Mouse (Mus musculus) embryonic facial prominence, embryonic 10.5 days (tissue): ENCODE measurements around the gene Tpcn2. TPM values are rescaled to one million over a fixed set of nuclear protein-coding genes. Genes with fewer than 3 reads are reported as not detected.

Experiments used
- DNase-seq: peaks from one replicate; pipeline ENCODE4 v3.0.0-alpha.2; 2017; ENCODE audit warnings: low spot score
- H3K27ac ChIP-seq: fragments of 300-500 bp; sonication (generic); replicated peaks from 2 replicates; pipeline ENCODE4 v1.5.1; 2016; ENCODE audit warnings: mild to moderate bottlenecking
- H3K27me3 ChIP-seq: fragments of 300-500 bp; sonication (generic); replicated peaks from 2 replicates; pipeline ENCODE4 v1.6.1; 2016; ENCODE audit warnings: low read depth, mild to moderate bottlenecking; ENCODE audit not compliant: poor library complexity, severe bottlenecking
- H3K36me3 ChIP-seq: fragments of 300-500 bp; sonication (generic); replicated peaks from 2 replicates; pipeline ENCODE4 v1.6.1; 2016; ENCODE audit warnings: mild to moderate bottlenecking, moderate library complexity
- H3K4me1 ChIP-seq: fragments of 300-500 bp; sonication (generic); 2 replicates; pipeline ENCODE4 v1.6.1; 2016
- H3K4me3 ChIP-seq: fragments of 300-500 bp; sonication (generic); 2 replicates; pipeline ENCODE4 v1.5.1; 2016; ENCODE audit warnings: mild to moderate bottlenecking, moderate library complexity
- H3K9me3 ChIP-seq: fragments of 300-500 bp; sonication (generic); 2 replicates; pipeline ENCODE4 v1.6.1; 2016; ENCODE audit warnings: mild to moderate bottlenecking
- WGBS: fragments of 180-500 bp; shearing (Covaris S2); methylation state at CpG from one replicate; pipeline ENCODE4 v1.1.7; 2016; 5-methylcytosine and 5-hydroxymethylcytosine counted together
- polyA plus RNA-seq: library from polyadenylated mRNA; unstranded; fragments of >200 nt; fragmentation: Nextera tagmentation; extraction: Ambion mirVana; gene quantifications from 2 replicates; pipeline ENCODE4 v1.2.1, GENCODE M21; 2016

Tpcn2 gene
- polyA plus RNA-seq, 1 experiment from 2014 or later = 6.5 TPM

- Histone ChIP-seq H3K27me3 (no peaks in the 10 kb centered on the region), H3K4me1 (peaks cover 5% of the 10 kb centered on the region; the same call in 1 of the 2 replicates), H3K36me3 (peaks cover 24% of the 10 kb centered on the region), H3K27ac (no peak overlapping the region), H3K4me3 (no peak overlapping the region), H3K9me3 (no peaks in the 10 kb centered on the region)
- WGBS = 69% methylated on average over 3 of the region's 3 CpGs
- DNase-seq = no peak
These were observed 29.7 kb downstream of the Tpcn2 start for GRCm38 (mm10) chr7:145253986-145254630.

- H3K9me3 ChIP-seq = no peaks in the 10 kb centered on the region
- no peak overlapping the region for H3K27ac ChIP-seq
- peak; percentile 81 for DNase-seq
- 25% methylated on average over 8 of the region's 8 CpGs for WGBS
- H3K36me3 ChIP-seq = peaks cover 17% of the 10 kb centered on the region
- H3K27me3 ChIP-seq = no peaks in the 10 kb centered on the region
- H3K4me1 ChIP-seq = peaks cover 5% of the 10 kb centered on the region; the same call in 1 of the 2 replicates
- H3K4me3 ChIP-seq = no peak overlapping the region
These were observed 30.9 kb downstream of the Tpcn2 start for GRCm38 (mm10) chr7:145252715-145253476.

DNA sequence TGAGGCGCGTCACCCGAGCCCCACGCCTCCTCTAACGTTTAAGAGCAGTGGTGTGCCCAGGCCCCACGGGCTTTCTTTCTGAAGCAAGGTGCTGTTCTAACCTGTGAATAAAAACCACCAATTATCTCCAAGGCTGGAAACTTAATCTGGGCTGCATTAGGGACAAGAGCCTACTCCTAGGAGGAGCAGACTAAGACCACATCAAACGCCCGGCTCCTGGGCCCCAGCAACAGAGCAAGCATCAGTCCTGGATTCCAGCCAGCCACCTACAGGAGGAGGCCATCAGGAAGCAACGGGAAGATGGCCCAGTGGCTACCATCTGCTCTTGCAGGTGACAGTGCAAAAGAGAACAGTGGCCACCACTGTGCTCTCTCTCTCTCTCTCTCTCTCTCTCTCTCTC, 33.6 kb downstream of the Tpcn2 start:
- H3K4me3 ChIP-seq = no peak overlapping the region
- 78% methylated on average over 9 of the region's 9 CpGs for WGBS
- H3K27ac ChIP-seq = no peak overlapping the region; the same call in 1 of the 2 replicates
- H3K4me1 ChIP-seq = peaks cover 5% of the 10 kb centered on the region; the same call in 1 of the 2 replicates
- DNase-seq = no peak
- no peaks in the 10 kb centered on the region; the same call in 1 of the 2 replicates for H3K36me3 ChIP-seq
- H3K27me3 ChIP-seq = no peaks in the 10 kb centered on the region
- no peaks in the 10 kb centered on the region for H3K9me3 ChIP-seq

GRCm38 (mm10) chr7:145248911-145249310, 34.9 kb downstream of the Tpcn2 start:
- peaks cover 8% of the 10 kb centered on the region; the same call in 1 of the 2 replicates for H3K27me3 ChIP-seq

DNA sequence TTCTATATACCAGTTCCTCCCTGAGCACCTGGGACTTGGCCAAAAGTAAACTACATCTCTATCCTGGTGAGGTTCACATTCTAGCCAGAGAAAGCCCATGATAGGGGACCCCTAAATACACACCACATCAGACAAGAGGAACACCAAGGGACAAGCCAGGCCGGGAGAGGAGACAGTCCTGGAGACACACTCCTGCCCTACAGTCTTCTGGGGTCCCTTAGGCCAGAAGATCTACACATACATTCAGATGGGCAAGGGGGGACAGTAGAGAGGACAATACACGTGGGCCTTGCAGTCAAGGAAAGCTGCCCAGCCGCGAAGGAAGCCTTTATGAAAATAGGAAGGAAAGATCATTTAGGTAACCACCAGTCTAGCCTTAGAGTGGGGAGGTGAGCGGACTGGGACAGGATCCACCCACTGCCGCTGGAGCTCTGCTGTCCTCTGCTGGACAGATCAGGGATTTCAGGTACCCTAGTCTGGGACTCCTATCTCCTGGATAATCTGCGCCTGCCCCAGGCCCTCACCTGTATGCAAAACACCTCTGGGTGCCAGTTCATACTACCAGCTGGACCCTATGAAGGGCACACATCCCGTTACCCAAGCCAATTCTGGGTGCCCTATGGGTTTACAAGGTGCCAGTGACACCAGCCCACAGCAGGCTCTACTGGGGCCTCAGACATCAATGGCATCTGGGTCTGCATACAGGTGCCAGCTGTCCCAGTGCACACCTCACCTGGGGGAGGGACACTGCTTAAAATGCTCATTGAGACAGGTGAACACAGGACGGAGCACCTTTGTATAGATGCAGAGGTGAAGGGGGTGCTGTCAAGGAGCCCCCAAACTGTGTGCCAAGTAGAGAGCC, 40.7 kb downstream of the Tpcn2 start:
- Histone ChIP-seq H3K4me1 (peaks cover 13% of the 10 kb centered on the region), H3K27me3 (peaks cover 24% of the 10 kb centered on the region), H3K9me3 (no peaks in the 10 kb centered on the region), H3K36me3 (no peaks in the 10 kb centered on the region), H3K4me3 (no peak overlapping the region; the same call in 1 of the 2 replicates), H3K27ac (peak overlapping the region; percentile 40; the same call in 1 of the 2 replicates)
- WGBS = 13% methylated on average over 9 of the region's 9 CpGs
- DNase-seq = peak; percentile 84

More at GRCm38 (mm10) chr7:145248911-145249310, 34.9 kb downstream of the Tpcn2 start:
- whole genome bisulfite sequencing = 88% methylated on average over 2 of the region's 2 CpGs
- no peak overlapping the region for H3K4me3 ChIP-seq
- no peak overlapping the region; the same call in 1 of the 2 replicates for H3K27ac ChIP-seq
- DNase-seq = no peak
- no peaks in the 10 kb centered on the region for H3K36me3 ChIP-seq
- no peaks in the 10 kb centered on the region for H3K9me3 ChIP-seq
- peaks cover 5% of the 10 kb centered on the region; the same call in 1 of the 2 replicates for H3K4me1 ChIP-seq

DNA sequence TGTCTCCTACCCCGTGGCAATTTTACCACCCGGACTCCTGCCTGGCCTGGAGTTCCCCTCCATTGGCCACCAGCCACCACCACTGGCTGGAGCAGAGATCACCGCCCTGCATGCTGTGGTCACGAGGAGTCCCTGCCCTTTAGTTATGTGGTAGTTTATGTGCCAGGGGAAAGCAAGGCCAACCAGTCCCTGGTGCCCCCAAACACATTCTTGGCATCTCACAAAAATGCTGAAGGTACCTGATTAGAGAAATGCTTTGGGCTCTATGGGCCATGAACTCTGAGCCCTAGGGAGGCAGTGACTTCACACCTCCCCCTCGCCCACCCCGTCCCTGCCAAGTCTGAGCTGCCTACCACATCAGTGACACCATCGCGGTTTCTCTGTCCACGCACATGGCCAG, 41.8 kb downstream of the Tpcn2 start:
- Histone ChIP-seq H3K4me3 (no peak overlapping the region), H3K27me3 (peaks cover 24% of the 10 kb centered on the region), H3K27ac (no peak overlapping the region), H3K4me1 (peaks cover 13% of the 10 kb centered on the region), H3K36me3 (no peaks in the 10 kb centered on the region), H3K9me3 (no peaks in the 10 kb centered on the region)
- DNase-seq = no peak
- 84% methylated on average over 9 of the region's 9 CpGs for WGBS

GRCm38 (mm10) chr7:145240929-145241328, 42.9 kb downstream of the Tpcn2 start:
- Histone ChIP-seq H3K36me3 (no peaks in the 10 kb centered on the region), H3K4me3 (no peak overlapping the region), H3K4me1 (peaks cover 13% of the 10 kb centered on the region), H3K9me3 (no peaks in the 10 kb centered on the region), H3K27me3 (peaks cover 24% of the 10 kb centered on the region), H3K27ac (no peak overlapping the region)
- DNase-seq = no peak
- WGBS = 85% methylated on average over 4 of the region's 4 CpGs

DNA sequence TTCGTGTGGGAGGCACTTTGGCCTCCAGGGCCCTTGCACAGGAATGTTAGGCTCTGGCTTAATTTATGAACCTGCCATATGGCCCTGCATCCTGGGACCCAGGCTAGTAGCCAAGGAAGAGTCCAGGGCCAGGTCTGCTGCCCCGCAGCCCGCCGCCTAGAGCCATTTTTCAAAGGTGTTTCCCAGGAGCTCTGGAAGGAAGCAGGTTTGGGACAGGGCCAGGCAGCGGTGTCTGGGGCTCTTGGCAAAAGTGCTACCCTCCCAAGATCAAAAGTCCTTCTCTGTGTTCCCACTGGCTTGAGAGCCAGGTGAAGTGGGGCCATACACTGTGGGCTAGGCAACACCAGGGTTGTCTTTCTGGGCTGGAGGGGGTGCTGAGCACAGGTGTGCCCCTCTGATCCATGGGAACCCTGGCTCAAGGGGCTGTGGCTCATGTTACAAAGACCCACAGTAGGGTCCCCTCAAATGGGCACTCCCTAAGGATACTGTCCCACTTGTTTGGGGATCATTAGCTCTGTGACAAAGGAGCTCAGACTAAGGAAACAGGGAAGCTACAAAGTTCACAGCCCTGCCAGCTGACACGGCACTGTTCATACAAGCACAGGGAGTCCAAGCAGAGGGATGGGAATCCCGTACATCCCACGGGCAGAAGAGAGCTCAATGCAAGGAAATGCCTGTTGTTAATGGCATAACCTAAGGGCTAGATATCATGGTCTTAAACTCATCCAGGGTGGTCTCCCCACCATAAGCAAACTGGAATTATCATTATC, 43.9 kb downstream of the Tpcn2 start:
- 78% methylated on average over 8 of the region's 8 CpGs for WGBS

DNA sequence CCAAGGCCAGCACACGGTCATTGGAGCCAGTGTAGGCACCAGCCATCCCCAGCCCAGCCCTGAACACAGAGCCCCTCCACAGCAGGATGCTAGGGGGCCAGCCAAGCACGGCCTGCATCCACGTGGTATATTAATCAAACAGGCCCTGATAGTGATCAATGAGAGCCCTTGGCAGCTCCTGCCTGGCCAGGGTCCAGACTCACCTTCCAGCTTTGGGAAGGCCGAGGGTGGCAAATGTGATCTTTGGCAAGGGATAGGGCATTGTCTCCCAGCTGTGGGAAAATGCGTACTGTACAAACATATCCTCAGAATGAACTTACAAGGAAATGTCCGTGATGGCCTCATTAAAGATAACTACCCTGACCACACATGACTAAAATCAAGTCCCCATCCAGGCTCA, 44.7 kb downstream of the Tpcn2 start:
- Histone ChIP-seq H3K27me3 (peaks cover 18% of the 10 kb centered on the region), H3K27ac (peak overlapping the region; percentile 12; the same call in 1 of the 2 replicates), H3K9me3 (no peaks in the 10 kb centered on the region), H3K36me3 (no peaks in the 10 kb centered on the region), H3K4me1 (peaks cover 13% of the 10 kb centered on the region), H3K4me3 (no peak overlapping the region)
- DNase-seq = no peak
- WGBS = 70% methylated on average over 6 of the region's 6 CpGs

More for the DNA sequence above, 43.9 kb downstream of the Tpcn2 start:
- H3K4me1 ChIP-seq = peaks cover 13% of the 10 kb centered on the region
- H3K9me3 ChIP-seq = no peaks in the 10 kb centered on the region
- H3K4me3 ChIP-seq = no peak overlapping the region
- no peaks in the 10 kb centered on the region for H3K36me3 ChIP-seq
- H3K27ac ChIP-seq = 0 out of 2 replicates have a peak overlapping the region, but pooled peaks have one; percentile 20
- DNase-seq = no peak
- peaks cover 24% of the 10 kb centered on the region for H3K27me3 ChIP-seq

GRCm38 (mm10) chr7:145234841-145235790, 48.7 kb downstream of the Tpcn2 start:
- peaks cover 13% of the 10 kb centered on the region for H3K4me1 ChIP-seq
- no peak overlapping the region for H3K4me3 ChIP-seq
- H3K27ac ChIP-seq = no peak overlapping the region
- H3K27me3 ChIP-seq = no peaks in the 10 kb centered on the region; the same call in 1 of the 2 replicates
- no peaks in the 10 kb centered on the region for H3K9me3 ChIP-seq
- whole genome bisulfite sequencing = 88% methylated on average over 10 of the region's 10 CpGs
- DNase-seq = no peak
- H3K36me3 ChIP-seq = no peaks in the 10 kb centered on the region

DNA sequence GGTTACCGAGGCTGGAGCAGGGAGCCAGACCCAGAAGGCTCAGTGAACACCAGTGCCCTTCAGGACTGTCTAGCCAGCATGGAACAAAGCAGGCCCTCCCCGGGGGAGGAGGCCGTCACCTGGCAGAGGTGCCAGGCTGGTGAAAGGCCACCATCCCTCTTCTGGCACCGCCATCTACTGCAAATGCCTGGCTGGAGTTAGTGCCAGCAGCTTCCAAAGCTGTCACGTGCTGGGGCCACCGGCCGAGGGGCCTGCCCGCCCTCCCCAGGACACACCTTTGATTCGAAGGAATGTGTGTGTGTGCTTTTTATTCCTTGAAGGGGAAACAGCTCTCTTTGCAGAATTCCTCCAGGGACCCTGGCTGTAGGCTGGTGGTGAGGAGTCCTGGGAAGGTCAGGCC, 52.2 kb downstream of the Tpcn2 start:
- Histone ChIP-seq H3K4me1 (peaks cover 6% of the 10 kb centered on the region), H3K9me3 (no peaks in the 10 kb centered on the region), H3K27ac (no peak overlapping the region), H3K27me3 (no peaks in the 10 kb centered on the region; the same call in 1 of the 2 replicates), H3K36me3 (no peaks in the 10 kb centered on the region), H3K4me3 (no peak overlapping the region)
- 79% methylated on average over 9 of the region's 9 CpGs for WGBS
- no peak for DNase-seq
